Mouse (Mus musculus): ENCODE measurements around the gene Bcr. TPM values are rescaled to one million over a fixed set of nuclear protein-coding genes. Genes with fewer than 3 reads are reported as not detected.

Gene Bcr
- total RNA-seq, 2 experiments from 2014 or later, result 9.1 to 14.1 TPM

- no peak for ATAC-seq (ENCODE audit: poor library complexity, severe bottlenecking)
Observed at GRCm38 (mm10) chr10:75056255-75056654, 4.1 kb upstream of the Bcr start.

DNA sequence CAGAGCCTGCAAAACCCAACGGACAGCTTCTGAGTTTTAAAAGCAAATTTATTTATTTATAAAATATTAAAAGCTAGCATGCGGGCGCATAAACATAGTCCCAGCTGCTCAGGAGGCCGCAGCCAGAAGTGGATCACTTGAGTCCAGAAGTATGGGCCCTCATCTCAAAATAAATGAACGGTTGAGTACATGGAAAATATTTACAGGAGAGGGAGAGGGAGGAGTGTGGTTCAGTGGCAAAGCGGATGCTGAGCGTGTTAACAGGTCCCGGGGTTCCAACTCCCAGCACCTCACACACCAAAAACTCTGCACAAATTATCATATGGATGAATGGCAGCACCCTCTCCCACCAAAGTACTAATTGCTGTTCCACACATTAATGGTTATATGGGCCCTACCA lies 2.1 kb upstream of the Bcr start:
- ATAC-seq (ENCODE audit: poor library complexity, severe bottlenecking), result no peak

- no peak for ATAC-seq (ENCODE audit: poor library complexity, severe bottlenecking)
Observed at GRCm38 (mm10) chr10:75058761-75059395, 1.5 kb upstream of the Bcr start.

DNA sequence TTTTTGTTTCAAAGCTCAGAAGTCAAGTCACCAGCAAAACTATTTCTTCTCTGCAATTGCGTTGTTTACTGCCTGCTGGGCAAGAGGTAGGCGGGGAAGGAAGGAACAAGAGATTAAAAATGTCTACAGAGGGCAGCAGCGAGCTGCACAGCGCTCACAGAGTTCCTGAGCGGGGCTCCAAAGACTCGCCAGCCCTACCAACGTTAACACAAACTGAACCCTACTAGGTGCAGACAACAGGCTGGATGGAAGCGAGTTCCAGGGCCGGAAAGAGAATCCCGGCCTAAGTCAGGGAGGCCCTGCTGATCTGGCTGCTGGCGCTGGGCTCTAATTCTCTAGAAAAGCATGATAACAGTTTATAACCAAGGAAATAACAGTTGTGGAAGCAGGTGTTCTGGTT lies 996 bp upstream of the Bcr start:
- peak; percentile 52 for ATAC-seq (ENCODE audit: poor library complexity, severe bottlenecking)

DNA sequence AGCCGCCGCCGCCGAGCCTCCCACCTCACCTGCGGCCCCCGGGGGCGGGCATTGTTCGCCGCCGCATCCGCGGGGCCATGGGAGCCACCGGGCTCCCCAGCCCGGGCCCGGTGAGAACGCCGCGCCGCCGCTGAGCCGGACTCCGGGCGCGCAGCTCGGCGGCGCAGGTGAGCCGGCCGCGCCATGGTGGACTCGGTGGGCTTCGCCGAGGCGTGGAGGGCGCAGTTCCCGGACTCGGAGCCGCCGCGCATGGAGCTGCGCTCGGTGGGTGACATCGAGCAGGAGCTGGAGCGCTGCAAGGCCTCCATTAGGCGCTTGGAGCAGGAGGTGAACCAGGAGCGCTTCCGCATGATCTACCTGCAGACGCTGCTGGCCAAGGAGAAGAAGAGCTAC lies 447 bp downstream of the Bcr start:
- no peak for ATAC-seq (ENCODE audit: poor library complexity, severe bottlenecking)

DNA sequence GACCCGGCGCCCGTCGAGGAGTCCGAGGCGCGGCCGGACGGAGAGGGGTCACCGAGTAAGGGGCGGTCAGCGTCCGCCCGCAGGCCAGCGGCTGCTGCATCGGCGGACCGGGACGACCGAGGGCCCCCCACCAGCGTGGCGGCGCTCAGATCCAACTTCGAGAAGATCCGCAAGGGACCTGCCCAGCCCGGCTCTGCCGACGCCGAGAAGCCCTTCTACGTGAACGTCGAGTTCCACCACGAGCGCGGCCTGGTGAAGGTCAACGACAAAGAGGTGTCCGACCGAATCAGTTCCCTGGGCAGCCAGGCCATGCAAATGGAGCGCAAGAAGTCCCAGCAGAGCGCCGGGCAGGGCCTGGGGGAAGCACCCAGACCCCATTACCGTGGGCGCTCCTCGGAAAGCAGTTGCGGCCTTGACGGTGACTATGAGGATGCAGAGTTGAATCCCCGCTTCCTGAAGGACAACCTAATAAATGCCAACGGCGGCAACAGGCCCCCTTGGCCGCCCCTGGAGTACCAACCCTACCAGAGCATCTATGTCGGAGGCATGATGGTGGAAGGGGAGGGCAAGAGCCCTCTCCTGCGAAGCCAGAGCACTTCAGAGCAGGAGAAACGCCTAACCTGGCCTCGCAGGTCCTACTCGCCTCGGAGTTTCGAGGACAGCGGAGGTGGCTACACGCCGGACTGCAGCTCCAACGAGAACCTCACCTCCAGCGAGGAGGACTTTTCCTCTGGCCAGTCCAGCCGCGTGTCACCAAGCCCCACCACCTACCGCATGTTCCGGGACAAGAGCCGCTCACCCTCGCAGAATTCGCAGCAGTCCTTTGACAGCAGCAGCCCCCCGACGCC lies 1.2 kb downstream of the Bcr start:
- ATAC-seq (ENCODE audit: poor library complexity, severe bottlenecking), result peak; percentile 2; the same call in 1 of the 2 replicates

- ATAC-seq (ENCODE audit: poor library complexity, severe bottlenecking), result no peak
Observed at GRCm38 (mm10) chr10:75062189-75062561, 1.8 kb downstream of the Bcr start.

- no peak for ATAC-seq (ENCODE audit: poor library complexity, severe bottlenecking)
Observed at GRCm38 (mm10) chr10:75062621-75063020, 2.2 kb downstream of the Bcr start.

- no peak for ATAC-seq (ENCODE audit: poor library complexity, severe bottlenecking)
Observed at GRCm38 (mm10) chr10:75063301-75063965, 3.0 kb downstream of the Bcr start.

- peak; percentile 35; the same call in 1 of the 2 replicates for ATAC-seq (ENCODE audit: poor library complexity, severe bottlenecking)
Observed at GRCm38 (mm10) chr10:75065691-75066090, 5.3 kb downstream of the Bcr start.

DNA sequence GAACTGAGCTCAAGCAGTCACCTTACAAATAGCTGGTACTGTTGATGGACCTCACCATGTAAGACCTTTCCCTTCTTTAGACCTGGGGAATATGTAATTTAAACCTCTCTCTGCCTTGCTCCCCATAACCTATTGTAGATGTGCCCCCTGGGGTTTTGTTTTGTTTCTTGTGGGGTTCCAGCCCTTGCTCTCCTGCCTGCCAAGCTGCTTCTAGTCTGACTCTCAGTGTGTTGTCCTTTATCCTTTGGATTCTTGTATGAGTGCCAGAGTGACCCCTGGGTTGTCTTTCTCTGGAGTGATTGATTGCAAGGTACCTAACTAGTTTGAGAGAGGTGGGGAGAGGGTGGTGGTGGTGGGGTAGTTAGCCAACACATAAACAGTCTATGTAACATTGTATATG lies 7.1 kb downstream of the Bcr start:
- no peak for ATAC-seq (ENCODE audit: poor library complexity, severe bottlenecking)

GRCm38 (mm10) chr10:75068086-75068485 lies 7.7 kb downstream of the Bcr start:
- no peak for ATAC-seq (ENCODE audit: poor library complexity, severe bottlenecking)

GRCm38 (mm10) chr10:75068624-75069328 lies 8.4 kb downstream of the Bcr start:
- ATAC-seq (ENCODE audit: poor library complexity, severe bottlenecking), result no peak

DNA sequence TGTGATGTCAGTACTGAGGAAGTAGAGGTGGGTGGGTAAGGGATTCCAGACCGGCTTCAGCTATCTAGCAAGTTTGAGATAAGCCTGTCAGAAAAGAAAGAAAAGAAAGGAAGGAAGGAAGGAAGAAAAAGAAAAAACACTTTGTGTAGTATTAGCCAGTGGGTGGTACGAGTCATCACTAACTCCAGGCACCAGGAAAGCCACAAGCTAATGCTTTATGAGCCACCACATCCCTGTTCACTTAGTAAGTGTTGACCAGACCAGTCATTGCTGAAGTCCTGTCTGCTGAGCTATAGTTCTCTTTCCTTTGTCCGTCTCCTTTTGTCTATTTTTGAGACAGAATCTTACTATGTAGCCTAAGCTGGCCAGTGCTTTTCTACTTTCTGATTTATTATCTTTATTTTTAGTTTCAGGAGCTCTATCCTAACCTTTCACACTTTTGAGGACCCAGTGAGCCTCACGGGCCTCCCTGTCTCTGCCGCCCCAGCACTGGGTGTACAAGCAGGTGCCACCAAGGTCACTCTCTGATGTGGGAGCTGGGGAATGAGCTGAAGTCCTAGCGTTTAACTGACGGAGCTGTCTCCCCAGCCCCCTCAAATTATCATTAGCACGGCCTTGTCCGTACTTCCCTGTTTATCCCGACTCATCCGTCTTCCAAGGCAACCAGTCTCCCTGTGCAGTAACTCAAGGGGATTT lies 10.0 kb downstream of the Bcr start:
- no peak for ATAC-seq (ENCODE audit: poor library complexity, severe bottlenecking)

GRCm38 (mm10) chr10:75075665-75076064 lies 15.3 kb downstream of the Bcr start:
- ATAC-seq (ENCODE audit: poor library complexity, severe bottlenecking), result no peak

DNA sequence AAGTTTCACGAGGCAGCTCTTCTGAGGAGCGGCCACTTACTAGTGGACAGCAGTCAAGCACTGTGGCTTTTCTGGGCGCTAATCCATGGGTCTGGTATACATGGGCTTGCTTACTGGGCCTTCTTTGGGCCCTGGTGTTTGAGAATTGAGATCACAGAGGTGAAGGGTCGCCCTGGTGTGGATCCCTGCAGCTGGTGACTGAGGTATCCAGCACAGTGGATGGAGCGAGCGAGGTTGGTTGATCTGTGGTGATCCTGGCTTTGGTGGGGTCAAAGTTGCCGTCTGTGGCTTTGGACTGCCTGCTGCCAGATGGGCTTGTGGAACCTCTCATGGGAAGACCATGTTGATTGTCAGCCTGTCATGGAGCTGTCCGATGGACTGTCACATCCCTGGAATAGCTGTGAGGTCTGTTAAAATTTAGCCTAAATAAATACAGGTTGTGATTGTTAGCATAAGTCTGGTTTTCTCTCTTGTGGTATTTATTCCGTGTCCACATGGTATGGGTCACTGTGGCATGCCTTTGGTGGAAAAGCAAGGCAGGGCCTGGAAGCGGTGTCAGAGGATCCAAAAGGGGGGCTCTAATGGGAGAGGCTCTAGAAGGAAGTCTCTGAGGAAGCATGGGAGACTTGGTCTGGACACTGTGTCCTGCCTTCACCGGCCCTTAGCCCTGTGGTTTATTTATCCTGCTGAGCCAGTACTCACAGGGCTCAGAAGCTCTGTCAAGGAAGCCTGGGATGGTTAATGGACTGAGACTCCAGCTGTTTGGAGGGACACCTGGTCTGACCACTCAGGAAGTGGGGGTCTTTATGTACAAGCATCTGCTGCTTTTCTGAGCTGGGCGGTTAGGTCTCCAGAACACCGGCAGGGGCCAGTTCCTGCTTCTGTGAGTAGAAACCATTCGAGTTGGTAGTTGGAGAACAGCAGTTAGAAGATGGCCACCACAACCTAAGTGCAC lies 18.1 kb downstream of the Bcr start:
- peak; percentile 52 for ATAC-seq (ENCODE audit: poor library complexity, severe bottlenecking)

DNA sequence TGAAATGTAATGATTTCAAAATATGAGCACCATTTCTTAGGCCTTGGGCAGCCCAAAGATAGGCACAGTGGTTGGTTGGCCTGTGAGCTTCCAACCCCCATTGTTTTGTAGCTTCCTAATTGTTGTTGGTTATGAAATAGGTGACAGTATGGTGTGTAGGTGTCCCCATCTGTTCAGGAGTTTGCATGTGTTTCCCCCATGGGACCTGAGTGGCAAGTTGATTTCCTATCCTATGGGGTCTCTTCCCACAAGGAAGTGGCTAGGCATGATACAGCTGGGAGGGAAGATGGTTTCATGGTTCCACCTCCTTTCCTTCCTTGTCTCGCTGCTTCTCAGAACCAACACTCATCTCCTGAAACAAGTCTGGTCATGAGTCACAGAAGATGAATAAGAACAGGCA lies 24.9 kb downstream of the Bcr start:
- ATAC-seq (ENCODE audit: poor library complexity, severe bottlenecking), result no peak

GRCm38 (mm10) chr10:75088471-75088870 lies 28.1 kb downstream of the Bcr start:
- peak; percentile 38; the same call in 1 of the 2 replicates for ATAC-seq (ENCODE audit: poor library complexity, severe bottlenecking)

GRCm38 (mm10) chr10:75091478-75092152 lies 31.2 kb downstream of the Bcr start:
- no peak for ATAC-seq (ENCODE audit: poor library complexity, severe bottlenecking)

All from megakaryocyte, adult 5-6 weeks (primary cell).